Mouse (Mus musculus): Measurements from ENCODE around the gene Fgf22.

Gene Fgf22

DNA sequence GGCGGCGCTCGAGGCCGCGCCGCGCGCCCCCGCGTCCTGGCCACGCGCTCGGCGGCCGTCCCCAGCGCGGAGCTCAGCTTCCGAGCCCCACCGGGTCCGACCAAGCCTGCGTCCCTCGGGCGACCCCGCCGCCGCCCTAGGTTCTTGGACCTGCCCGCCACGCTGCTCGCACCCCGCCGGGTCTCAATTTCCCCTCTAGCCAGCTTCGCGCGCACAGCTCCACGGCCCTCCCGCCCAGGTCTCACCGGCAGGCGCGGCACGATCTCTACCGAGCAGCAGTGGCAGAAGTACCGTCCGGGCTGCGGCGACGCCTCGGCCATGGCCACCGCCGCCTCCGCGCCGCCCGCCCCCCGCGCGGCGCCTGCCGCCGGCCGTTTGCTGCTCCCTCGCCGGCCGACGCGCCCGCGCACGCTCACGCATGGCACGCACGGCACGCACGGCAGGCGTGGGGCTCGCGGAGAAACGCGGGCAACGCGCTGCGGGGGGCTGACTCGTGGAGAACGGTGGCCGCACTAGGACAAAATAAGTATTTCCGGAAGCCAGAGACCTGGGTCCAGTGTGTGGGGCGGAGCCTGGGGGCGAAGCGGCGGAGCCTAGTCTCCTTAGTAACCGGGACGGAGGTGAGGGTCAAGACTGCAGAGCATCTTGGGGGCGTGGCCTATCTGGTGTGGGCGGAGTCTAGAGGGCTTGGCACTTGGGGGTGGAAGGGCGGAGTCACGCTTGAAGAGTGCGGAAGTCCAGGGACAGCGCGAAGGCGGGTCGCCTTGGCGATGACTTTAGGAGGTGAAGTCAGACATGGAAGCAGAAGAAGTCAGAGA is 11.8 kb downstream of the Fgf22 start, which contains the start of gene Rnf126:
Gene Rnf126 (minus strand): TSS at position 445 of the 818 bp plus-strand sequence.
- peak; percentile 100 for DNase-seq (ENCODE audit: low spot score in 2 of 2)

DNA sequence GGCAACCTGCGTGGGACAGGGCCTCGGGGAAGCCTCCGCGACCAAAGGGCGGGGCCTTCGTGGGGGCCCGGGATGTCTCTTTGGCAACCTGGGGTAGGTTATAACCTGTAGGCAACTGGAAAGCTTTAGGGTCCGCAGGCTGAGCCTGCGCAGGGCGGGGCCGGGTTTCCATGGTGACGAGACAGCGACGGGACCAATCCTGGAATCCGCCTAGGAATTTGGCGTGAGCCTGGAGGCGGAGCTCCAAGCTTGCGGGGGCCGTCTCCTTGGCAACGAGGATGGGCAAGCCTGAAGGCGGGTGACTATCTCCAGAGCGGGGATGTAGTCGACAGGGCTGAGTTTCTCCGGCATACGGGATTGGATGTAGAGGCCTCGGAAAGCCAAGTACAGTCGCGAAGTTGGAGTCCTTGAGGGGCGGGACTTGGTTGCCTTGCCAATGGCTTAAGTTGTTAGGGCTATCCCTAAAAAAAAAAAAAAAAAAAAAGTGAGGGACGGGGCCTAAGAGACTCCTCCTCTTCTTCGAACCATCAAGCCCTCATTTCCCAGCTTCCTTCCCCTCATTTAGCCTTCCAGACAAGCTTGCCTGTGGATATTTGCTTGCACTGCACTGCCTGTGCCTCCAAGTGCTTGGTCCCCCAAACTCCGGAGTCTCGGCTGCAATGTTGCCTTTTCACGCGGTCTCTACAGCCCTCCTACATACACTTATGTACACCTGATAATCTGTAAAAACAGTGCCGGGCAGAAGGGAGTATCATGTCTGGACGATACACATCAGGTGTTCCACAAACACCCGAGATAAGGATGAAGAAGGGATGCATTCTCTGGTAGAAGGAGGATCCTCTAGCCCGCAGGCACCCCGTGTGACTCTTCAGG is 12.7 kb downstream of the Fgf22 start:
- peak; percentile 56 to 69 for DNase-seq (ENCODE audit: low spot score in 2 of 2)

DNA sequence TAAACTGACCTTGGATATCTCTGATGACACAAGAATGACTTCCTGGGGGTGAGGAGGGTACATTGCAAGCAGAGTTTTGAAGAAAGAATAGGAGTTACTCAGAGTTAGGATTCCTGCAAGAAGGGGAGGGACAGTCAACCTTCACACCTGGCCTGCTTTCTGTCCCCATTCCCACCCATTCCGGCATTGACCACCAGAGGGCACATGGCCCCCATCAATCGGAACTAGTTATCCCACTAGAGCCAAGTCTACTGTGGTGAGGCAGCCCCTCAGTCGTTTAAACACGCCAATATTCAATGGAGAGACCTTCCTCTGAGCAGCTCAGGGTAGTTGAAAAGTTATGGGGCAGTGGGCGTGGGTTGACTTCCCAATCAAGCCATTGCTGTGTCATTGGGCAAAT is 13.5 kb downstream of the Fgf22 start:
- DNase-seq (ENCODE audit: low spot score in 2 of 2): peak; percentile 49 to 64

DNA sequence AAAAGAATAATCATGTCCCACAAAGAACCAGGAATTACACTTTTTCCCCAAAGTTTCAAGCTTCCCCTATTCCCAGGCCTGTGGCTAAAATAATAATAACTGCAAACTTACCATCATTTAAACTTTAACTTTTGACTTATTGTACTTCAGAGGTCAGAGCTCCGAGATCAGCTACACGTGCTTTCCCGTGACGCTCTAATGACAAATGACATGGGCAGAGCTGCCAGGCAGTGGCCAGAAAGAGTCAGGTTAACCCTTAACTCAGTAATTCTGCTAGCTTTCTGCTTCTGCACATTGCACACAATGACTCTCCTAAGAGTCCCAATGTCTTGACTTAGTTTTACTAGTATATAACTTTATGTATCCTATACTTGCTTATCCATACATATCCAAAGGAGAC is 14.5 kb downstream of the Fgf22 start:
- no peak for DNase-seq (ENCODE audit: low spot score in 2 of 2)

DNA sequence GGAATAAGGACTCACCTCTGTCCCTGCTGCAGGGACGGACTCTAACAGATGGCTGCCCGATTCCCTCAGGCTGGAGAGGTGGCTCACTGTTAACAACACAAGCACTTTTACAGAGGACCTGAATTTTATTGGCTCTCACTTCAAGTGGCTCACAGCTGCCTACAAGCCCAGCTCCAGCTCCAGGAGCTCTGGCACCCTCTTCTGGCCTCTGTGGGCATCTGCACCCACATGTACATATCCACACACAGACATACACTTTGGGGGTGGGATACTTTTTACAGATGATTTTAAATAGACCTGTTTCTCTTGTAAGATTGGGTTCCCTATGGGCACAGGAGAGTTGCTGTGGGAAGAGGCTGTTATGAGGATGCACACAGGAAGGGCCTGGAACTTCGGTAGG is 17.4 kb downstream of the Fgf22 start:
- no peak for DNase-seq (ENCODE audit: low spot score in 2 of 2)

DNA sequence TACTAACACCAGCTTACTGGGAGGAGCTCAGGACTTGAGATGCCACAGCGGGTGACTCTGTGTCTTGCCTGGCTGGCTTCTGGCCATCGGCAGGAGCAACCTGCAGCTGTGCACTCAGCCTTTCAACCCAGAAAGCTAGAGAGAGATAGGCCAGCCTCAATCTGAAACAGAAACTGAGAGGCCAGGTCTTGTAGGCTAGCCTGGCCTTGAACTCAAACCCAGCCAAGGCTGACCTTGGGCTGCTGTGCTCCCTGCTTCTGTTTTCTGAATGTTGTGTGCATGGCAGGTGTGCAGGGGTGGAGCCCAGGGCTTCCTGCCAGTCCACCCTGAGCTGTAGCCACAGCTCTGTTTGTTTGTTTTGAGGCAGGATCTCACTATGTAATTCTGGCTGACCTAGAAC is 18.3 kb downstream of the Fgf22 start:
- DNase-seq (ENCODE audit: low spot score in 2 of 2): no peak

DNA sequence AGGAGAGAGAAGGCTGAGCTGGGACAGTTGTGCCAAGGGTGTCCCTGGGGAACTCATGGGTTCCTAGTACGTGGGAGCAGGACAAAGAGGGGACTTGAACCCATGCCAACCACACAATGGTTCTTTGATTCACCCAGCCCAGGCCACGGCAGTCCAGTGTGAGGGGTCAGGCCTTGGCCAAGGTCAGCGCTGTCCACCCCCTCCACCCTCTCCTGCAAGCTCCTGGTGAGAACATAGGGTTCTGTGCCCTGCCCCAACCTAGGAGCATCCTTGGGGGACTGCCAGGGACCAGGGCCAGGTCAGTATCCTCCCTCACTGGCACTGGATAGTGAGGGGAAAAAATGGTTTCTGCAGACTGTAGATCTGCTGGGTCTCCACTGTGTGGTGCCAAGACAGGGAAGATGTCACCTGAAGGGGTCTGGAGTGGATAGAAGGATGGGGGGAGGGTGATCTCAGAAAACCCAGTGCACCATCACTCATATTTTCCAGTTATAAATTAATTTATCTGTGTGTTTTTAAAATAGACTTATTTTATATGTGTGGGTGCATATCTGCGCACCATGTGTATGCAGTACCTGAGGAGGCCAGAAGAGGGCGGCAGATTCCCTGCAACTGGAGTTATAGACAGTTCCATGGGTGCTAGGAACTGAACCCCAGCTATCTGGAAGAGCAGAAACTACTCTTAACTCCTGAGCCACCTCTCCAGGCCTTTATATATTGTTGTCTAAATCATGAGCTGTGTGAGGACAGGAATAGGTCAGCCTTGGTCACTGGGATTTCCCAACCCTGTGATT is 19.8 kb downstream of the Fgf22 start:
- DNase-seq (ENCODE audit: low spot score in 2 of 2): no peak

DNA sequence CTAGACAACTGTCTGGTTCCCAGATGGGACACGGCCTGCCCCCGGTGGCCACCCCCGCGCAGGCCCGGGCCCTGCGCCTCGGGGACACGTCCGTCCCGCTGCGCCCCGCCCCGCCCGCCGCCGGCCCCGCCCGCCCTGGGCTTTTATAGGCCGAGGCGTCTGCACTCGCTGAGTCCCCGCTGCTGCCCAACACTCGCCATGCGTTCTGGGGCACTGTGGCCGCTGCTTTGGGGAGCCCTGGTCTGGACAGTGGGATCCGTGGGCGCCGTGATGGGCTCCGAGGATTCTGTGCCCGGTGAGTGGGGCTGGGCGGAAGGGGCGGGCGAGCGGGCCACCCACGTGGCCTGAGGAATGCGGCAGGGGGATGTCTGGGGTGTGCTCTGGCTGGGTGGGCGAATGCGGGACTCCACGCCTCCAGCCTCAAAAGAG is 22.2 kb downstream of the Fgf22 start, which contains the start of gene Fstl3:
Gene Fstl3 (plus strand): TSS at position 170 of the 429 bp plus-strand sequence.
- no peak for DNase-seq (ENCODE audit: low spot score in 2 of 2)

DNA sequence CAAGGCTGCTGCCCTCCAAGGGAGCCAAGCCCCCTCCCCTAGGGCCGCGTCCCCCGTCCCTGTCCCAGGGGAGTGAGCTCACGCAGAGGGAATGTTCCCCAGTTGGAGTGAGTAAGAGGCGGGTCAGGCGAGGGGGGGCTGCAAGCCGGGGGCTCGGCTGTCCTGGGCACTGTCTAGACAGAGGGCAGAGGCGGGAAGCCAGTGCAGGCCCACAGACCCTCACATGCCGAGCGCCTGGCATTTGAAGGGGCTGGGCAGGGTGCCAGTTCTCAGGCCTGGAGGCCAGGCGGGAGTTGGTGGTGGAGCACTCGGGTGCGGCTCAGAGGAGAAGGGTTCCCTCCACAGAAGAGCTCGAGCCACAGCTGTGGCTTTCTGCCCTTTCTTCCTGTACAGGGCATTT is 23.1 kb downstream of the Fgf22 start:
- DNase-seq (ENCODE audit: low spot score in 2 of 2): no peak

DNA sequence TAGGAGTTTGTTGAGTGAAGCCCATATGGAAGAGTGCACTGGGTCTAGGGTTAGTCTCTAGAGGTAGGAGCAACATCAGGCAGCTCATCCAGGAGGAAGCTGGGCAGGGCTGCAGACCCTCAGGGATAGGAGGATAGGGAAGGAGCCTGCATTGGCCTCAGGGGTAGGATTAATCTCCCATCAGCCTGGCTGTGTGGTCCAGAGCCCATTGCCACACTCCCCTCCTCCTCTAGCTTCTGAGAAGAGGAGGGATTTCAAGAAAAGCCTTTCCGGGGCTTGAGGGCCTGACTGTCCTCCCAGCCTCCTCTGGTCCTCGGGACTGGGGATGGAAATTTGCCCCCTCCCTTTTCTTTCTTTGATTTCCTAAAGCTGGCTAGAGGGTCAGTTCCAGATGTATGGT is 24.3 kb downstream of the Fgf22 start:
- no peak for DNase-seq (ENCODE audit: low spot score in 2 of 2)

DNA sequence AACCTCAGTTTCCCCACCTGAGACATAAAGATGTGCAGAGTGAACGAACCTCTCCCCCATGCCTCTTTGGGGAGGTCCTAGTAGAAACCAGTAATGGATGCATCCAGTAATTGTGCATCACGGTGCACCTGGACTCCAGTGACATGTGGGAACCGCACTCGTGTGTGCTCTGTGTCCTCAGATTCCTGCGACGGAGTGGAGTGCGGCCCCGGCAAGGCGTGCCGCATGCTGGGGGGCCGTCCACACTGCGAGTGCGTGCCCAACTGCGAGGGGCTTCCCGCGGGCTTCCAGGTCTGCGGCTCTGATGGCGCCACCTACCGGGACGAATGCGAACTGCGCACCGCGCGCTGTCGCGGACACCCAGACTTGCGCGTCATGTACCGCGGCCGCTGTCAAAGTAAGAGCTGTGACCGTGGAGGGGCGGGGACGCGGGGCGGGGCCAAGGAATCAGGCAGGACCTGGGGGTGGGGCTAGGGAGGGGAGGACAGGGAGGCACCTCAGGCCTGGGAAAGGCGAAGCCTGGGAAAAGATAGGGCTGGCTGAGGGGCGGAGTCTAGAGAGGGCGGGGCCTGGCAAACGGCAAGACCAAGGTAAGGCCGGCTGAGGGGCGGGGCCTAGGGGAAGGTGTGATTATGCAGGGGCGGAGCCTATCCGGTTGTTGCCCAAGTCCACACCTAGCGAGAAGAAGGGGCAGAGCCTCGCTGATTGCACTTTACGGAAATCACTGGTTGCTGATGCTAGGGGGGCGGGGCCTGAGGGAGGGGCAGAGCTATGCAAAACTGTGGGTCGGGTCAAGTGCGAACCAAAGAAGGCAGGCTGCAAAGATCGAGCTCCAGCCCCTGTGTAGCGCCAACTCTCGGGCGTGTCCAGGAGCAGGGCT is 25.1 kb downstream of the Fgf22 start:
- peak; percentile 86 to 91 for DNase-seq (ENCODE audit: low spot score in 2 of 2)

DNA sequence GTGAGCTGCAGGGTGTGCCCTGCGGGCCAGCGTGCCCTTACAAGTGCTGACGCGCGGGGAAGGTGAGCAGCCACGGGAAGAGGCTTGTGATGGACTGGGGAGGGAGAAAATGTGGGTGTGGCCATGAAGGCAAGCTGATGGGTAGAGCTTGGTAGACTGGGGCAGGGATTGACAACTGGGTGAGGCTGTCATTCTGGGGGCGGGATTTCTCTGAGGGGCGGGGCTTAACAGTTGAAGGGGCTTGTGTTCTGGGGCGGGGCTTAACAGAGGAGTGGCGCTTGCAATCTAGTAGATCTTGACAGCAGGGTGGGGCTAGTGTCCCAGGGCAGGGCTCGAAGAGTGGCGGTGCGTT is 25.8 kb downstream of the Fgf22 start:
- DNase-seq (ENCODE audit: low spot score in 2 of 2): peak in 1 of 2 experiments; percentile 62

DNA sequence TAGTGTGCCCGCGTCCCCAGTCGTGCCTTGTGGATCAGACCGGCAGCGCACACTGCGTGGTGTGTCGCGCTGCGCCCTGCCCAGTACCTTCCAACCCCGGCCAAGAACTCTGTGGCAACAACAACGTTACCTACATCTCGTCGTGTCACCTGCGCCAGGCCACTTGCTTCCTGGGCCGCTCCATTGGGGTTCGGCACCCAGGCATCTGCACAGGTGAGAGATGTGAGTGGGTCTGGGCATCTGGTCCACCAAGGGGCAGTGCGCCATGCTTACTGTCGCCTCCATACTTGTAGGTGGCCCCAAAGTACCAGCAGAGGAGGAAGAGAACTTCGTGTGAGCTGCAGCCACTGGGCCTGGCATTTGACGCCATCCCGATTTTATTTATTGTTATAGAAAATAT is 26.3 kb downstream of the Fgf22 start:
- DNase-seq (ENCODE audit: low spot score in 2 of 2): no peak

DNA sequence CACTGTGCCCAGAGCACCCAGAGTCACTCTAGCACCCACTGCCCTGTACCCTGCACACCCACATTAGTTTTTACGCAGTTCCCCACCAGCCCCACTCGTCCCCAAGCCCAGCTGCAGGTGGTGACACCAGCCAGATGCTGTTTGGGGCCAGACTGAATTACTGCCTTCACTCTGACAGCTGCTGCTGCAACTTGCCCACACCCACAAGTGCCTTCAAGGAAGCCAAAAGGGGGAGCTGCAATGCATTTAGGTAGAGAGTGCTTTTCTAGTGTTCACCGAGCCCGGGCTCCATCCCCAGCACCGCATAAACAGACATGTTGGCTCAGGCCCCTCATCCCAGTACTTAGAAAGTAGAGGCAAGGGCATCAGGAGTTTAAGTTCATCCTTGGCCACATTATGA is 27.1 kb downstream of the Fgf22 start:
- no peak for DNase-seq (ENCODE audit: low spot score in 2 of 2)

DNA sequence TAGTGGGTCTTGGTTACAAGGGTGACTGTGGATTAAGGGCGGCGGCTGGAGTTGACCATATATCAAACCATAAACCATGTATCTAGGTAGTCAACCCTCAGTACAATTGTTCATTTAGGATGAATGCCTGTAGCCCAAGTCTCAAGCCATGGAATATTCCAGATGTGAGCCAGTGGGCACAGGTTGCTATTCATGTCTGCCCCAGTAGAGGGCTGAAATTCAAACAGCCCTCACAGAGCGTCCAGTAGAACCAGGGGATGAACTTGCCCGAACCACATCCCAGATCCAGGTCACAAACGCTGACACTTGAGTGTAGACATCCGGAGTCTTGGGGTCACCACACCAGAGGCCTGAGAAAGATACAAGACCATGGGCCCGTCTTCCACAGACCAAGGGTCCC is 28.2 kb downstream of the Fgf22 start:
- DNase-seq (ENCODE audit: low spot score in 2 of 2): no peak

DNA sequence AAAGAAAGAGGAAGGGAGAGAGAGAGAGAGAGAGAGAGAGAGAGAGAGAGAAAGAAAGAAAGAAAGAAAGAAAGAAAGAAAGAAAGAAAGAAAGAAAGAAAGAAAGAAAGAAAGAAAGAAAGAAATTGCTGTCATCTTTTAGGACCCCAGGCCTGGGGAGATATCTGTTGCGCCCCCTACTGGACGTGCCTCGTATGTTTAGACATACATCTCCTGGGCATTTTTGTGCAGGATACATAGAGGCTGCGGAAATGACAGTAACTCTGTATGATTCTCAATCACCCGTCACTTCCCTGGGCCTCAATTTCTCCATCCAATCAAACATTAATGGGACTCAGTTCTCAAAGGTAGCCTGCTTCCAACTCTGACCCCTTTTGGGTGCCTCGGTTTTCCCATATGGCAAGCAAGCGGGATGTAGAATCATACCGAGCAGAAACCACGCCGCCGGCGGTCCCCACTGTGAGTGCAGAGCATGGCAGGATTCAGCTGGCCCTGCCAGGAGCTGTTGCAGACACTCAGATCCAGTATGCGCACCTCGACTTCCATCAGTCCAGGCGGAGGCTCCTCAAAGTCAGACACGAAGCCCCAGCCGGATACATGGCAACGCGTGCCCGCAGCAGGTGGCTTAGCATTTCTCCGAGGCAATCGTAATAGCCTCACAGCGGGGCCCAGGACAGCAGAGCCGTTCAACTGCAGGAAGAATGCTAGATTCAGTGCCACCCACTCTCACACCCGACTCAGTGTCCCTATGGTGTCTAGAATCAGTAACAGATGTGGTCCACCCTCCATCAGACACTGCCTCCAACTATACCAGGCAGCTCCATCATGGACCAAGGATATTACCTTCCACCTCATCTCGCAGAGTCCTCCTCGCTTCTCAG is 29.3 kb downstream of the Fgf22 start:
- DNase-seq (ENCODE audit: low spot score in 2 of 2): no peak

DNA sequence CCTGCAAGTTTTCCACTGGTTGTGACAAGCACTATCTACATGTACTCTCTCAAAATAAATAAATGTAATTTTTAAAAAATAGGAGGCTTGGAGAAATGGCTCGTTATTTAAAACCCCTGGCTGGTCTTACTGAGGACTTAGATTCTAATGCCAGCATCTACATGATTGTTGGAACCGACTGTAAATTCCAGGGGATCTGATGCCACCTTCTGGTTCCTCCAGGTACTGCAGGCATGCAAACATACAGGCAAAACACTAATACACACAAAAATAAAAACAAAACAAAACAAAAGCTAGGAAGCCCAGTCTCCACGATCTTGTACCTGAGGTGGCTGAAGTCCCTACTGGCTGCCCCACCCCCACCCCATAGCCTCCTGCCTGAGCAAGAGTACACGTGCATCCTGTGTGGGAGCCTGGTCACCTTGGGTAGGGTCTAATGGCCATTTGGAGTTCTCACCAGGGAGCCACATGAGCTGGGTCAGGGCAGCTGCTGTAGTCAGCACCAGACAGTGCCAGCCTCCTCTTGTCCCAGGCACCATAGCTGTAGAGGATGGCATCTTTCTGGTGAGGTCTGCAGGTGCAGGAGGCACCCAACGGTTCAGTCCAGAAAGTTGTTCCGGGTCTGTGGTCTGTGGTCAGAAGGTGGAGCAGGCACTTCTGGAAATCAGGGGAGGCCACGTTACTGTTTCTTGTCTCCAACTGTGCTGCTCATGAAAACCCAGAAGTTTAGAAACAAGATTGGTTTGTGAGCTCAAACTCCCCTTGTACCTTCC is 33.7 kb downstream of the Fgf22 start:
- peak; percentile 56 to 74 for DNase-seq (ENCODE audit: low spot score in 2 of 2)

DNA sequence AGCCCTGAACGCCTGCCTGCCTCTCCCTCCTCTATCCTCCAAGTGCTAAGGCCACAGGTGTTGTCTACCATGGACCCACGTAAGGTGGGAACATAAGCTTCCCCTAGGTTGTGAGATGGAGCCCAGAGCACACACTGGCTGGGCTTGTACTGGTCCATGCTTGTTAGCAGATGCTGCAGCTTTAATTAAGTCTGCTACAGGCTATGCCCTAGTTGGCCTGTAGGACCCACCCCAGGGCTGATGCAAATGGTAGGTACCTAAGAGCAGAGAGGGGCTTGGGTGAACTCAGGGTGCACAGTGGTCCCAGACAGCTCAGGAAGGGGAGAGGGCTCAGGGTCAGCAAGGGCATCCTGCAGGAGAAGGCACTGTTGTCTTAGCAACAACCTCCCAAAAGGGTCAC is 34.7 kb downstream of the Fgf22 start:
- no peak for DNase-seq (ENCODE audit: low spot score in 2 of 2)

DNA sequence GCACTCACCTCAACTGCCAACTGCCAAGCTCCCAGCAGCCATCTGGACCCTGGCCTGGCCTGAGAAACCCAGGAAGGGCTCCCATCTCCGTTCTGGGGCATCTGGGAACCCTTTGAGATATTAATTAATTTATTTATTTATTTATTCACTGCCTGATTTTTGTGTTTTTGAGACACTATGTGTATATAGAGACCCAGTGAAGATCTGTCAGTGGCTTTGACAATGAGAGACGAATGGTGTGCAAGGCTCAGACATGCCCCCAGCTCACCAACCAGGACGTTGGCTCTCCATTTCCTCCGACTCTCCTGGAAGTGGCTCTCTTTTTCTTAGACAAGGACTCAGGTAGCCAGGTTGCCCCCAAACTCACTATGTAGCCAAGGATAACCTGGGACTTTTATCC is 36.0 kb downstream of the Fgf22 start, which contains the start of gene Prss57:
Gene Prss57 (minus strand): TSS at position 101 of the 400 bp plus-strand sequence.
- no peak for DNase-seq (ENCODE audit: low spot score in 2 of 2)

Measured in spleen, postnatal 14 days (tissue).